ENCODE assay signal across 12 mouse cellular contexts in genomic region chr17:81468941-81469340, GRCm38 (mm10). TPM values are rescaled to one million over a fixed set of nuclear protein-coding genes. Genes with fewer than 3 reads are reported as not detected.
A peak's percentile ranks its signal among the peaks of the same experiment; 100 is the strongest.
DNase-seq lines count a peak whose midpoint lies in the region; ATAC-seq and TF ChIP-seq lines count a peak whose summit lies in the region.
"Had no signal": no experiment of that assay in that cellular context is flagged by ENCODE, and none has a peak within 500 bp of the region (broad histone marks: within the 10 kb centered on the region; RNA-seq: fewer than 3 reads in every experiment).

No protein-coding gene starts in this region.

- H3K27ac ChIP-seq in gastrocnemius, adult 2 months: no peak overlapping the region
- no peak overlapping the region for H3K27ac ChIP-seq in embryonic facial prominence, embryonic 14.5 days (replicated peaks; ENCODE audit: low read depth, low read length)

- no peak overlapping the region for H3K4me2 ChIP-seq in embryonic facial prominence, embryonic 14.5 days (ENCODE audit: low read depth, low read length)

- intact Hi-C loops in gastrocnemius, adult 2 months (cut with DNase I): no loop called here
- intact Hi-C loops in heart, postnatal 14 days (cut with DNase I): no loop called here

- TF ChIP-seq CTCF in gastrocnemius, adult 2 months (IDR thresholded peaks at IDR 0.05): no peak

- H3K36me3 ChIP-seq in embryonic facial prominence, embryonic 14.5 days (ENCODE audit: control insufficient read depth, insufficient read depth, low read length): no peaks in the 10 kb centered on the region

- peak; percentile 88 for ATAC-seq in embryonic facial prominence, embryonic 14.5 days (ENCODE audit: low read depth)
- ATAC-seq: hindbrain, embryonic 16.5 days had no signal

- peak; percentile 30 for DNase-seq in gastrocnemius, adult 2 months
- no peak for DNase-seq in gastrocnemius, adult 8-10 months (ENCODE audit: low spot score in 2 of 2)
- DNase-seq in embryonic facial prominence, embryonic 14.5 days (ENCODE audit: low spot score): peak; percentile 78
- DNase-seq in heart, postnatal 14 days: peak; percentile 44 to 49
- DNase-seq in lung, postnatal 36 days: peak; percentile 52
- DNase-seq in adrenal gland, adult 2 months: no peak
- DNase-seq in retina, embryonic 14.5 days (ENCODE audit: low spot score): no peak
- no peak for DNase-seq in right cerebral cortex, postnatal 4 days
- DNase-seq: thymus, adult 18-20 months had no signal

- no peaks in the 10 kb centered on the region for H3K9me3 ChIP-seq in embryonic facial prominence, embryonic 14.5 days (ENCODE audit: control insufficient read depth, low read length)

- no peak overlapping the region for H3K9ac ChIP-seq in embryonic facial prominence, embryonic 14.5 days (ENCODE audit: low read depth, low read length)

- H3K27me3 ChIP-seq in embryonic facial prominence, embryonic 14.5 days (replicated peaks; ENCODE audit: control insufficient read depth, insufficient read depth, low read length): no peaks in the 10 kb centered on the region

- H3K4me1 ChIP-seq in embryonic facial prominence, embryonic 14.5 days (ENCODE audit: control insufficient read depth, insufficient read depth, low read length): no peaks in the 10 kb centered on the region

- no peak overlapping the region for H3K4me3 ChIP-seq in gastrocnemius, adult 2 months
- H3K4me3 ChIP-seq in embryonic facial prominence, embryonic 14.5 days (ENCODE audit: low read depth, low read length): no peak overlapping the region

- WGBS in embryonic facial prominence, embryonic 14.5 days: 49% methylated on average over 5 of the region's 5 CpGs

RNA-seq across cellular contexts. Expression of gene Gm11096, which starts 27.4 kb away (rescaled TPM):
- not detected for total RNA-seq in gastrocnemius, adult 2 months (2021)
- total RNA-seq in gastrocnemius, adult 8-10 months (2022): not detected
- polyA plus RNA-seq in embryonic facial prominence, embryonic 14.5 days (2014; fragmentation: Nextera tagmentation; extraction: Ambion mirVana): not detected in 2 replicates
- not detected for total RNA-seq in heart, postnatal 14 days (2021)
- total RNA-seq in adrenal gland, adult 2 months (2021): not detected
- polyA plus RNA-seq in adrenal gland, adult 2 months (2012; rRNA removed): not detected in 2 replicates
- total RNA-seq: left cerebral cortex, adult 18-20 months had no signal
- polyA plus RNA-seq: brain, embryonic 14.5 days; hindbrain, embryonic 16.5 days had no signal

Comparison
In these comparisons a context has a peak if more than half of its experiments do, and no peak if none do; other contexts are left out.
1. DNase-seq: peak in gastrocnemius, adult 2 months (single experiment), embryonic facial prominence, embryonic 14.5 days (single experiment), heart, postnatal 14 days (2 of 2) and lung, postnatal 36 days (single experiment); none in gastrocnemius, adult 8-10 months (0 of 2), adrenal gland, adult 2 months (single experiment), retina, embryonic 14.5 days (single experiment) and right cerebral cortex, postnatal 4 days (single experiment).